Mouse (Mus musculus) embryo, embryonic 10.5 days (tissue): Measurements from ENCODE around the gene Gcnt7.

Experiments used
- DNase-seq: peaks from one replicate; pipeline ENCODE4 v3.0.0-alpha.2; 2015; ENCODE audit warnings: low spot score

Gcnt7 gene

DNA sequence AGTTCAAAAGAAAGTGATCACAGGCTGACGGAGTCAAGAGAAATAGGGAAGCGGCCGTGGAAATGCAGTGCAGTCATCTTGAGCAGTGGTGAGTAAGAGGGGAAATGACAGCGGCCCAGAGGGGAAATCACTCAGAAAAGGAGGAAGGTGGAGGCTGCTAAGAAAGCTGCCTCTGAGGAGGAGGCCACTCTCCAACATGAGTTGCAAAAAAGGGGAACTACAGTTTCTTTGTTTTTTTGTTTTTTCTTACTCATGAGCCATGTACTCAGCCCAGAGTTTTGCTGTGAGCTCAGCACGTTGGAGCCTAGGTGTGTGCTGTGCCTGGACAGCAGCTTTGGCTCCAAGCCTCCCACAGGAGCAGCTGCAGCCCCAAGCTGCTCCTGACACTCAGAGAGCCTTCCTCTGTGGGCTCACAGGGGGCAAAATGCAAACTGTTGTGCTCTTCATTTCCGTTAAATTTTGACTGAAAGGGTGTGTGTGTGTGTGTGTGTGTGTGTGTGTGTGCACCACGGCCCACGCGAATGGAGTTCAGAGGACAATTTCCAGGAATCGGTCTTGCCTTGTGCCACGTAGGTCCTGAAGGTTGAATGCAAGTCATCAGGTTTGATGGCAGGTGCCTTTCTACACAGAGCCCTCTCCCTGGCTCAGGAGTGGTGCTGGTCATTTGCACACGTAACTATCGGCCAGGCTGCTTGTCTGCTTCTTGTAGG lies 57.1 kb downstream of the Gcnt7 start:
- DNase-seq: no peak
